Mouse (Mus musculus) CH12.LX (cell line): Measurements from ENCODE around the gene Scn8a. TPM values are rescaled to one million over a fixed set of nuclear protein-coding genes. Genes with fewer than 3 reads are reported as not detected.

ENCODE experiments used
- DNase-seq: peaks from one replicate; pipeline ENCODE4 v3.0.0-alpha.2; 2013; ENCODE audit errors: extremely low read depth
- H3K27ac ChIP-seq: 2 replicates; pipeline ENCODE4 v1.5.1; 2012; ENCODE audit warnings: low read depth, mild to moderate bottlenecking, control low read depth, moderate library complexity; ENCODE audit not compliant: insufficient read depth
- H3K27me3 ChIP-seq: replicated peaks from 2 replicates; pipeline ENCODE3; 2012; ENCODE audit warnings: inconsistent platforms
- H3K36me3 ChIP-seq, 2 experiments: replicated peaks in 1 of 2; 2 replicates each; pipeline versions ENCODE3 to v1.6.1; 2012; ENCODE audit warnings: inconsistent platforms in 1 of 2, low read length in 1 of 2, mild to moderate bottlenecking in 1 of 2, mixed read lengths in 1 of 2, moderate library complexity in 1 of 2; ENCODE audit not compliant: control insufficient read depth in 1 of 2, insufficient read depth in 1 of 2
- H3K4me1 ChIP-seq, 2 experiments: 2 replicates each; pipeline ENCODE4 v1.6.1; 2012; ENCODE audit warnings: inconsistent platforms in 1 of 2, moderate library complexity in 1 of 2; ENCODE audit not compliant: insufficient read depth in 2 of 2, control insufficient read depth in 1 of 2
- H3K4me2 ChIP-seq: 2 replicates; pipeline ENCODE4 v1.6.1; 2012; ENCODE audit warnings: low read depth, mild to moderate bottlenecking, control low read depth; ENCODE audit not compliant: poor library complexity, insufficient read depth, severe bottlenecking
- H3K4me3 ChIP-seq, 3 experiments: fragments of 150-350 bp in 1 of 3; sonication (generic) in 1 of 3; replicated peaks in 1 of 3; 2 replicates each; pipeline versions ENCODE3 to v1.5.1; 2011 to 2012; ENCODE audit warnings: low read depth in 2 of 3, low read length in 2 of 3, mild to moderate bottlenecking in 2 of 3, moderate library complexity in 2 of 3, control low read depth in 1 of 3, improper control_type of control experiment in 1 of 3, inconsistent platforms in 1 of 3, mixed read lengths in 1 of 3; ENCODE audit not compliant: poor library complexity in 1 of 3
- H3K79me2 ChIP-seq: replicated peaks from 2 replicates; pipeline ENCODE4 v1.6.1; 2012; ENCODE audit warnings: mild to moderate bottlenecking, moderate library complexity; ENCODE audit not compliant: control insufficient read depth, poor library complexity, insufficient read depth, severe bottlenecking; ENCODE audit errors: extremely low read depth
- H3K9ac ChIP-seq: 2 replicates; pipeline ENCODE4 v1.6.1; 2012; ENCODE audit warnings: low read depth, mild to moderate bottlenecking, control low read depth, moderate library complexity; ENCODE audit not compliant: insufficient read depth
- H3K9me3 ChIP-seq: replicated peaks from 2 replicates; pipeline ENCODE3; 2012; ENCODE audit warnings: low read length, inconsistent platforms, mixed read lengths
- CTCF ChIP-seq, 2 experiments: IDR thresholded peaks in 1 of 2; conservative IDR thresholded peaks in 1 of 2; 2 replicates each; pipeline ENCODE4 v1.5.1; 2011 to 2012; ENCODE audit warnings: low read depth in 2 of 2, low read length in 2 of 2, improper control_type of control experiment in 1 of 2, inconsistent platforms in 1 of 2, mild to moderate bottlenecking in 1 of 2, moderate library complexity in 1 of 2
- E2F4 ChIP-seq: IDR thresholded peaks from 2 replicates; pipeline ENCODE4 v1.6.1; 2011; ENCODE audit warnings: low read depth, low read length, improper control_type of control experiment; ENCODE audit not compliant: insufficient replicate concordance
- JUN ChIP-seq: IDR thresholded peaks from 2 replicates; pipeline ENCODE4 v1.6.1; 2011; ENCODE audit warnings: low read depth, mild to moderate bottlenecking, low read length, improper control_type of control experiment, moderate library complexity; ENCODE audit not compliant: insufficient read depth
- KAT2A ChIP-seq: IDR thresholded peaks from 2 replicates; pipeline ENCODE4 v1.6.1; 2012; ENCODE audit warnings: low read length, improper control_type of control experiment, inconsistent platforms; ENCODE audit not compliant: insufficient replicate concordance
- MAX ChIP-seq: IDR thresholded peaks from 2 replicates; pipeline ENCODE4 v1.6.1; 2011; ENCODE audit warnings: low read length, improper control_type of control experiment
- MXI1 ChIP-seq: IDR thresholded peaks from 2 replicates; pipeline ENCODE4 v1.6.1; 2011; ENCODE audit warnings: mild to moderate bottlenecking, low read depth, low read length, improper control_type of control experiment
- SMC3 ChIP-seq: IDR thresholded peaks from 2 replicates; pipeline ENCODE4 v1.6.1; 2011; ENCODE audit warnings: low read depth, low read length, improper control_type of control experiment
- TBP ChIP-seq: conservative IDR thresholded peaks from 2 replicates; pipeline ENCODE4 v1.6.1; 2011; ENCODE audit warnings: low read depth, low read length, improper control_type of control experiment
- ZNF384 ChIP-seq: IDR thresholded peaks from 2 replicates; pipeline ENCODE4 v1.6.1; 2012; ENCODE audit warnings: low read depth, low read length, improper control_type of control experiment, inconsistent platforms
- dilution Hi-C: fragments of 300-500 bp; cut with MboI; formaldehyde crosslinking; loops from 2 replicates; pipeline ENCODE4 v1.14.3; 2020; ENCODE audit warnings: low sequenced_read_pairs; ENCODE audit not compliant: extremely low pct_unique_long_range_greater_than_20kb, extremely low pct_ligation_motif_present
- in situ Hi-C: fragments of 300-500 bp; cut with MboI; formaldehyde crosslinking; loops from 3 replicates; pipeline ENCODE4 v1.14.3; 2019; ENCODE audit warnings: low sequenced_read_pairs, low pct_ligation_motif_present, low pct_unique_long_range_greater_than_20kb, mixed read lengths
- polyA plus RNA-seq: library from polyadenylated mRNA; unstranded; fragments of >175 nt; gene quantifications from 2 replicates; pipeline ENCODE4 v1.2.1, GENCODE M21; 2012; ENCODE audit warnings: low read depth; ENCODE audit not compliant: insufficient read length
- total RNA-seq, 2 experiments: library from RNA; depleted of rRNA; stranded (reverse); fragments of 300-350 nt in 1 of 2; fragments of >200 nt in 1 of 2; gene quantifications; 2 replicates each; pipeline ENCODE4 v1.2.3; 2012 to 2014

The Scn8a gene
- total and polyA plus RNA-seq, 3 experiments, result 0.13 to 0.39 (median 0.15) TPM

GRCm38 (mm10) chr15:101001685-101002084, 132.0 kb downstream of the Scn8a start:
- H3K27me3 ChIP-seq, result peaks cover 60% of the 10 kb centered on the region
- no peak for TF ChIP-seq KAT2A
- TF ChIP-seq CTCF (conservative IDR thresholded peaks at IDR 0.05 in 1 of 2, IDR thresholded peaks at IDR 0.05 in 1 of 2; ENCODE audit: low read depth in 2 of 2, low read length in 2 of 2), result peak in 1 of 2 experiments; percentile 48; a peak in 2 of 4 replicates
- TF ChIP-seq JUN, result no peak
- peak; percentile 81 for TF ChIP-seq ZNF384
- no peak overlapping the region for H3K4me3 ChIP-seq
- no peak overlapping the region for H3K9ac ChIP-seq
- no peak overlapping the region for H3K27ac ChIP-seq
- H3K9me3 ChIP-seq, result no peaks in the 10 kb centered on the region
- in situ Hi-C loops (loop anchor here (10.0 kb wide), 1 partner anchor 237 kb away; the partner anchor contains the start of gene Slc4a8), dilution Hi-C loops (no loop called here)
- no peak overlapping the region for H3K4me2 ChIP-seq
- H3K4me1 ChIP-seq, result peaks cover 3 to 6% of the 10 kb centered on the region in 2 experiments
- H3K79me2 ChIP-seq, result no peaks in the 10 kb centered on the region
- DNase-seq, result no peak
- H3K36me3 ChIP-seq, result no peaks in the 10 kb centered on the region

DNA sequence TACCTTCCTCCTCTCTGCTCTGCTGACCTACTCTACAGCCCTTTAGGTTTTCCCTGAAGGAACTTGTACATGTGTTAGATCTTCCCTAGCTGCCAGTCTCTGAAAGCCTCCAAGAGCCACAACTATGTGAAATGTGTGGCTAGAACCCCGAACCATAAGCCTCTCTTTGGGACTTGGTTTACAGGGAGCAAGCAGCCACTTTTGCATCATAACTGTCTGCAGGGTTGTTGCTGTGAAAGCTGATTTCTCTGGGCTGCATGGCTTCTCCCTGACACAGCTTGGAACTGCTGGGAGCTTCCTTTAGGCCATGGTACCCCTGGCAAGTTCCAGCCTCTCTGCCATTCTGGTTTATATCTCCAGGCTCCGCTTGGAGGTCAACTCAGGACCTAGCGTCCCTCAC, 132.8 kb downstream of the Scn8a start:
- H3K27me3 ChIP-seq, result peaks cover 57% of the 10 kb centered on the region
- in situ Hi-C loops, result loop anchor here (10.0 kb wide), 1 partner anchor 238 kb away; the partner anchor contains the start of gene Slc4a8
- no peak overlapping the region for H3K9ac ChIP-seq

GRCm38 (mm10) chr15:101004538-101004937, 134.9 kb downstream of the Scn8a start:
- no peak overlapping the region for H3K9ac ChIP-seq
- H3K27ac ChIP-seq, result no peak overlapping the region
- H3K79me2 ChIP-seq, result no peaks in the 10 kb centered on the region
- no peaks in the 10 kb centered on the region for H3K9me3 ChIP-seq
- no peak for TF ChIP-seq E2F4
- in situ Hi-C loops, result loop anchor here (10.0 kb wide), 1 partner anchor 240 kb away; the partner anchor contains the start of gene Slc4a8
- dilution Hi-C loops, result no loop called here
- DNase-seq, result no peak
- no peak overlapping the region for H3K4me3 ChIP-seq
- peaks cover 10 to 18% of the 10 kb centered on the region in 2 experiments for H3K4me1 ChIP-seq
- H3K36me3 ChIP-seq, result no peaks in the 10 kb centered on the region
- H3K4me2 ChIP-seq, result no peak overlapping the region
- H3K27me3 ChIP-seq, result peaks cover 62% of the 10 kb centered on the region

More for the DNA sequence above, 132.8 kb downstream of the Scn8a start:
- no peak overlapping the region for H3K4me3 ChIP-seq
- H3K79me2 ChIP-seq, result no peaks in the 10 kb centered on the region
- H3K36me3 ChIP-seq, result no peaks in the 10 kb centered on the region
- H3K4me2 ChIP-seq, result no peak overlapping the region
- TF ChIP-seq TBP (no peak), MAX (no peak), ZNF384 (no peak), SMC3 (no peak), E2F4 (no peak), MXI1 (no peak)
- TF ChIP-seq, all 38 proteins: peak for 0
- Histone ChIP-seq H3K27ac (no peak overlapping the region), H3K9me3 (no peaks in the 10 kb centered on the region), H3K4me1 (peaks cover 10 to 14% of the 10 kb centered on the region in 2 experiments)
- dilution Hi-C loops, result no loop called here
- no peak for DNase-seq
